ENCODE assay signal across 21 mouse cellular contexts in the genomic region with DNA sequence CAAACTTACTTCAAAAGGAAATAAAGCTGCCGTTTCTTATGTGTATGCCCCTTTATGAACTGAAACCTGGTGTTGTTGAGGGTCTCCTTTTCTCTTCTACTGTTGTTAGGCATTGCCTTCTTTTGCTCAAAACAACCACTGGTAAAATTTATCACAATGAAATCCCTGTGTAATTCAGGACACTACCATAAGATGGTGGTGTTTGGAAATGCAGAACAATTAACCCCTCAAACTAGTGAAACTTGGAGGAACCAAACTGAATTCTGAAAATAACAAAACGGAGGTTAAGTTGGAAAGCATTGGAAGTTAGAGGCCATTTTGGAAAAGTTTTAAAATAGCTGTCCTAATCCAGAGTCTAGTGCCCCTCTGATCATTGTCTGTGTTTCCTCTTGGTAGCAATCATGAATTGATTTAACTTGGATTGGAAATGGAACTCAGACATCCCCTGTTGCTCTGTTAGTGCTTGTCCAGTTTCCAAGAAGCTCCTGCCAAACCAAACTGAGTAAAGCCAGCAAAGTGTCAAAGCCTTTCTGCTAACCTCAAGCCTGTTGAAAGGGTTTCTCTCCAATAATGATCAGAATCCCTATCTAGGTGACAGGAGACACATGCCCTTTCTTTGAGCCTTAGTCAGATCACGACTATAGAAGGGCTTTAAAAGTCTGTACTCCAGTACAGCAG.
DNase-seq lines count a peak whose midpoint lies in the region; ATAC-seq and TF ChIP-seq lines count a peak whose summit lies in the region.
"Had no signal": no experiment of that assay in that cellular context is flagged by ENCODE, and none has a peak within 500 bp of the region (broad histone marks: within the 10 kb centered on the region; RNA-seq: fewer than 3 reads in every experiment).

No protein-coding gene starts in this region.

- no peak overlapping the region for H3K4me3 ChIP-seq in heart, postnatal 0 days (ENCODE audit: low read depth, low read length)
- no peak overlapping the region for H3K4me3 ChIP-seq in heart, embryonic 10.5 days
- H3K4me3 ChIP-seq in left cerebral cortex, adult 2 months: no peak overlapping the region
- H3K4me3 ChIP-seq: embryonic facial prominence, embryonic 12.5 days; heart, embryonic 13.5 days; hindbrain, embryonic 10.5 days; kidney, embryonic 15.5 days; limb, embryonic 10.5 days; myocyte had no signal

- no peaks in the 10 kb centered on the region for H3K9me3 ChIP-seq in heart, postnatal 0 days (replicated peaks; ENCODE audit: control insufficient read depth, low read length)
- no peaks in the 10 kb centered on the region for H3K9me3 ChIP-seq in heart, embryonic 10.5 days
- H3K9me3 ChIP-seq: embryonic facial prominence, embryonic 12.5 days; heart, embryonic 13.5 days; hindbrain, embryonic 10.5 days; kidney, embryonic 15.5 days; limb, embryonic 10.5 days had no signal

- TF ChIP-seq CTCF in heart, postnatal 0 days (IDR thresholded peaks at IDR 0.05; ENCODE audit: low read depth): 0 out of 2 replicates have a peak, but pooled peaks have one; percentile 22
- TF ChIP-seq CTCF in left cerebral cortex, adult 2 months (IDR thresholded peaks at IDR 0.05): peak; percentile 66

- intact Hi-C loops in left cerebral cortex, adult 2 months (cut with DNase I): loop anchor here (2.0 to 10.0 kb wide), 2 partner anchors 265 to 1269 kb away; no protein-coding TSS in a partner anchor

- no peaks in the 10 kb centered on the region for H3K4me1 ChIP-seq in heart, postnatal 0 days (ENCODE audit: control insufficient read depth, insufficient read depth)
- no peaks in the 10 kb centered on the region for H3K4me1 ChIP-seq in heart, embryonic 10.5 days
- H3K4me1 ChIP-seq: embryonic facial prominence, embryonic 12.5 days; heart, embryonic 13.5 days; hindbrain, embryonic 10.5 days; kidney, embryonic 15.5 days; limb, embryonic 10.5 days had no signal

- no peak for ATAC-seq in cerebellum, adult (ENCODE audit: insufficient number of reproducible peaks, low FRiP score, low TSS enrichment)
- ATAC-seq in heart, postnatal 0 days (ENCODE audit: insufficient read depth, low read depth): no peak
- ATAC-seq: inflammation-experienced regulatory T-cells, adult 6 months had no signal

- WGBS in heart, postnatal 0 days: 35% methylated on average over 3 of the region's 3 CpGs
- 62% methylated on average over 3 of the region's 3 CpGs for WGBS in heart, embryonic 10.5 days

- peak; percentile 65 to 67 for DNase-seq in cerebellum, postnatal 10 days
- DNase-seq in heart, postnatal 0 days (ENCODE audit: low spot score): no peak
- no peak for DNase-seq in heart, embryonic 10.5 days (ENCODE audit: low spot score)
- DNase-seq in left cerebral cortex, adult 2 months (ENCODE audit: extremely low spot score in 1 of 2, low spot score in 2 of 2): no peak
- DNase-seq in left cerebral cortex, adult 18-20 months (ENCODE audit: low spot score in 2 of 2): no peak
- DNase-seq in MEL-GATA-1-ER (ENCODE audit: extremely low read depth, low read depth): peak; percentile 3
- DNase-seq in spleen, adult 12 weeks (ENCODE audit: low spot score): no peak
- DNase-seq: adrenal gland, postnatal 36 days; lung, adult 2 months; lung, postnatal 36 days; retina, postnatal 1 day had no signal

- no peak for TF ChIP-seq EP300 in heart, postnatal 0 days (IDR thresholded peaks at IDR 0.05; ENCODE audit: low read depth)

- H3K9ac ChIP-seq in heart, postnatal 0 days (replicated peaks; ENCODE audit: low read depth, low read length): no peak overlapping the region
- H3K9ac ChIP-seq: embryonic facial prominence, embryonic 12.5 days; heart, embryonic 13.5 days; kidney, embryonic 15.5 days had no signal

- H3K36me3 ChIP-seq in heart, postnatal 0 days (replicated peaks; ENCODE audit: control insufficient read depth, insufficient read depth, low read length): no peaks in the 10 kb centered on the region
- H3K36me3 ChIP-seq in heart, embryonic 10.5 days: no peaks in the 10 kb centered on the region
- H3K36me3 ChIP-seq: embryonic facial prominence, embryonic 12.5 days; heart, embryonic 13.5 days; hindbrain, embryonic 10.5 days; kidney, embryonic 15.5 days; limb, embryonic 10.5 days had no signal

- H3K27me3 ChIP-seq in heart, postnatal 0 days (ENCODE audit: control insufficient read depth, insufficient read depth, low read length): no peaks in the 10 kb centered on the region
- H3K27me3 ChIP-seq in heart, embryonic 10.5 days (ENCODE audit: insufficient read depth, poor library complexity, severe bottlenecking): no peaks in the 10 kb centered on the region
- H3K27me3 ChIP-seq: embryonic facial prominence, embryonic 12.5 days; heart, embryonic 13.5 days; kidney, embryonic 15.5 days had no signal

- no peak overlapping the region for H3K4me2 ChIP-seq in heart, postnatal 0 days (ENCODE audit: low read depth, low read length)
- H3K4me2 ChIP-seq: embryonic facial prominence, embryonic 12.5 days; heart, embryonic 13.5 days; kidney, embryonic 15.5 days; liver, embryonic 11.5 days; midbrain, embryonic 11.5 days had no signal

- H3K27ac ChIP-seq in heart, postnatal 0 days (ENCODE audit: low read depth): no peak overlapping the region
- no peak overlapping the region for H3K27ac ChIP-seq in heart, embryonic 10.5 days
- no peak overlapping the region for H3K27ac ChIP-seq in left cerebral cortex, adult 2 months
- H3K27ac ChIP-seq: embryonic facial prominence, embryonic 12.5 days; heart, embryonic 13.5 days; hindbrain, embryonic 10.5 days; kidney, embryonic 15.5 days; limb, embryonic 10.5 days had no signal

Comparison
In these comparisons a context has a peak if more than half of its experiments do, and no peak if none do; other contexts are left out.
1. DNase-seq: peak in cerebellum, postnatal 10 days (2 of 2) and MEL-GATA-1-ER (single experiment); none in heart, postnatal 0 days (single experiment), heart, embryonic 10.5 days (single experiment), left cerebral cortex, adult 2 months (0 of 2), left cerebral cortex, adult 18-20 months (0 of 2) and spleen, adult 12 weeks (single experiment).